Mouse (Mus musculus): ENCODE data around the gene Il18r1.

- no peak for TF ChIP-seq GATA1 (IDR thresholded peaks at IDR 0.05; ENCODE audit: borderline replicate concordance, low read length)
- no peak for TF ChIP-seq FLI1 (IDR thresholded peaks at IDR 0.05; ENCODE audit: low read length)
Observed at GRCm38 (mm10) chr1:40430143-40430834, 35.1 kb upstream of the Il18r1 start.
